Mouse (Mus musculus): ENCODE measurements at regions not wholly inside any gene's neighbourhood (a gene's known extent, or its start where the extent isn't known, plus 50 kb on each side); places are given as distances from the start of the nearest gene placed in this dataset.
A peak's percentile ranks its signal among the peaks of the same experiment; 100 is the strongest.

DNA sequence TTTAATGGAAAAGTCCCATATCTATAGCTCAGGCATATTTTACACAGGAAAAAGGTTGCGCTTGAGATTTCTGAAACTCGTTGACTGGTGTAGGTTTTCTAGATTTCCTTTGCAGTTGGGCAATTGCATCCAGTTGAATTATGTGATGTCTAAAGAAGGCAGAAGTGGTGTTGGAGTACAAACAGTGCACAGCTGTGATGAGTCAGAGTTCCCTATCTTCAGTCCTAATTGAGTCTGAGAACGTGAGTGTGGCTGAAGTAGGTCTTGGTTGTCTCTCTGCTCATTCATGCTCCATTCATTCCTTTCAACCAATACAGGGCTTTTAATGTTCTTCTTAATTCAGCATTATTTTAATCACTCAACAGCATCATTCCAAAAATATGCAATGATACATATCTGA is 142.9 kb upstream of the Dpyd start:
- Histone ChIP-seq H3K4me2 (replicated peaks; ENCODE audit: low read depth) (no peak overlapping the region), H3K4me3 (ENCODE audit: low read depth, low read length) (no peak overlapping the region), H3K36me3 (ENCODE audit: control insufficient read depth, insufficient read depth, low read length) (no peaks in the 10 kb centered on the region), H3K27ac (replicated peaks) (no peak overlapping the region), H3K9me3 (ENCODE audit: control insufficient read depth, low read length) (no peaks in the 10 kb centered on the region), H3K4me1 (replicated peaks; ENCODE audit: control insufficient read depth, insufficient read depth) (no peaks in the 10 kb centered on the region), H3K9ac (ENCODE audit: low read length) (no peak overlapping the region), H3K27me3 (ENCODE audit: control insufficient read depth, insufficient read depth, low read length) (no peaks in the 10 kb centered on the region)
- TF ChIP-seq CTCF (IDR thresholded peaks at IDR 0.05; ENCODE audit: low read depth) (no peak), EP300 (optimal IDR thresholded peaks at IDR 0.05) (no peak)
- ATAC-seq (ENCODE audit: low FRiP score, low TSS enrichment) (no peak), DNase-seq (ENCODE audit: low spot score) (no peak)
- 72% methylated on average over 3 of the region's 3 CpGs for WGBS

GRCm38 (mm10) chr3:118421701-118422100 is 140.2 kb upstream of the Dpyd start:
- 40% methylated on average over 3 of the region's 3 CpGs for WGBS
- DNase-seq (ENCODE audit: low spot score) (no peak), ATAC-seq (ENCODE audit: low FRiP score, low TSS enrichment) (no peak)
- no peaks in the 10 kb centered on the region for H3K36me3 ChIP-seq (ENCODE audit: control insufficient read depth, insufficient read depth, low read length)
- no peaks in the 10 kb centered on the region for H3K4me1 ChIP-seq (replicated peaks; ENCODE audit: control insufficient read depth, insufficient read depth)
- no peak overlapping the region for H3K27ac ChIP-seq (replicated peaks)
- H3K9ac ChIP-seq (ENCODE audit: low read length), result no peak overlapping the region
- TF ChIP-seq EP300 (optimal IDR thresholded peaks at IDR 0.05) (no peak), CTCF (IDR thresholded peaks at IDR 0.05; ENCODE audit: low read depth) (no peak)
- no peaks in the 10 kb centered on the region for H3K27me3 ChIP-seq (ENCODE audit: control insufficient read depth, insufficient read depth, low read length)
- H3K9me3 ChIP-seq (ENCODE audit: control insufficient read depth, low read length), result no peaks in the 10 kb centered on the region
- H3K4me2 ChIP-seq (replicated peaks; ENCODE audit: low read depth), result no peak overlapping the region
- no peak overlapping the region for H3K4me3 ChIP-seq (ENCODE audit: low read depth, low read length)

DNA sequence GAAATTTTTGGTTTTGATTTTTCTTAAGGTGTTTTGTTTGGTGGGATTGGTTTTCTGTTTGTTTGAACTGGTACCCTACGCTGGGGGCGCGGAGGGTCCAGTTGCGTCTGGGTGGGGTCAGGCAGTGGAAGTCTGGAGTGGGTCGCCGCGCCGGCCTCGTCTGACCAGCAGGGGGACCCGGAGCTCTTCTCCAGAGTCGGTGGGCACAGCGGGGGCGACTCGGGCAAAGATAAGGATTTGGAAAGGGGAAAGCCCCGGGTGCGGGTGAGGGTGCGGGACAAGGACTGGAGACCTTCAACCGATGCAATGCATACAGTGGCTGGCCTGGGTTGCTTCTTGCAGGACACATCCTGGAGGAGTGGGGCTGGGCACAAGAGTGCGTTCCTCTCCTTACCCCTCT is 136.2 kb upstream of the Dpyd start:
- Histone ChIP-seq H3K4me3 (ENCODE audit: low read depth, low read length) (peak overlapping the region; percentile 4; the same call in 1 of the 2 replicates), H3K4me2 (replicated peaks; ENCODE audit: low read depth) (peak overlapping the region; percentile 36; the same call in 1 of the 2 replicates), H3K27ac (replicated peaks) (no peak overlapping the region), H3K4me1 (replicated peaks; ENCODE audit: control insufficient read depth, insufficient read depth) (no peaks in the 10 kb centered on the region), H3K9me3 (ENCODE audit: control insufficient read depth, low read length) (no peaks in the 10 kb centered on the region), H3K27me3 (ENCODE audit: control insufficient read depth, insufficient read depth, low read length) (no peaks in the 10 kb centered on the region), H3K9ac (ENCODE audit: low read length) (no peak overlapping the region), H3K36me3 (ENCODE audit: control insufficient read depth, insufficient read depth, low read length) (no peaks in the 10 kb centered on the region)
- WGBS, result 3% methylated on average over 19 of the region's 19 CpGs
- DNase-seq (ENCODE audit: low spot score), result no peak
- no peak for ATAC-seq (ENCODE audit: low FRiP score, low TSS enrichment)
- TF ChIP-seq CTCF (IDR thresholded peaks at IDR 0.05; ENCODE audit: low read depth) (peak; percentile 56), EP300 (optimal IDR thresholded peaks at IDR 0.05) (no peak)

- Histone ChIP-seq H3K9ac (ENCODE audit: low read length) (no peak overlapping the region), H3K4me1 (replicated peaks; ENCODE audit: control insufficient read depth, insufficient read depth) (no peaks in the 10 kb centered on the region), H3K36me3 (ENCODE audit: control insufficient read depth, insufficient read depth, low read length) (no peaks in the 10 kb centered on the region), H3K27ac (replicated peaks) (no peak overlapping the region), H3K9me3 (ENCODE audit: control insufficient read depth, low read length) (no peaks in the 10 kb centered on the region), H3K4me3 (ENCODE audit: low read depth, low read length) (no peak overlapping the region), H3K27me3 (ENCODE audit: control insufficient read depth, insufficient read depth, low read length) (no peaks in the 10 kb centered on the region), H3K4me2 (replicated peaks; ENCODE audit: low read depth) (no peak overlapping the region)
- TF ChIP-seq EP300 (optimal IDR thresholded peaks at IDR 0.05), result no peak
- TF ChIP-seq CTCF (IDR thresholded peaks at IDR 0.05; ENCODE audit: low read depth), result peak; percentile 86
- ATAC-seq (ENCODE audit: low FRiP score, low TSS enrichment) (no peak), DNase-seq (ENCODE audit: low spot score) (peak; percentile 62)
- WGBS, result 2% methylated on average over 5 of the region's 5 CpGs
Observed at GRCm38 (mm10) chr3:118428523-118428922, 133.4 kb upstream of the Dpyd start.

GRCm38 (mm10) chr3:118429825-118430630 is 131.9 kb upstream of the Dpyd start:
- Histone ChIP-seq H3K4me1 (replicated peaks; ENCODE audit: control insufficient read depth, insufficient read depth) (no peaks in the 10 kb centered on the region), H3K9ac (ENCODE audit: low read length) (no peak overlapping the region), H3K27ac (replicated peaks) (no peak overlapping the region), H3K27me3 (ENCODE audit: control insufficient read depth, insufficient read depth, low read length) (no peaks in the 10 kb centered on the region), H3K36me3 (ENCODE audit: control insufficient read depth, insufficient read depth, low read length) (no peaks in the 10 kb centered on the region), H3K9me3 (ENCODE audit: control insufficient read depth, low read length) (no peaks in the 10 kb centered on the region), H3K4me3 (ENCODE audit: low read depth, low read length) (peak overlapping the region; percentile 8; the same call in 1 of the 2 replicates), H3K4me2 (replicated peaks; ENCODE audit: low read depth) (peak overlapping the region; percentile 42)
- WGBS, result 10% methylated on average over 29 of the region's 29 CpGs
- no peak for DNase-seq (ENCODE audit: low spot score)
- no peak for ATAC-seq (ENCODE audit: low FRiP score, low TSS enrichment)
- no peak for TF ChIP-seq CTCF (IDR thresholded peaks at IDR 0.05; ENCODE audit: low read depth)

- peak overlapping the region; percentile 8; the same call in 1 of the 2 replicates for H3K4me3 ChIP-seq (ENCODE audit: low read depth, low read length)
- H3K36me3 ChIP-seq (ENCODE audit: control insufficient read depth, insufficient read depth, low read length), result no peaks in the 10 kb centered on the region
- no peaks in the 10 kb centered on the region for H3K4me1 ChIP-seq (replicated peaks; ENCODE audit: control insufficient read depth, insufficient read depth)
- H3K9ac ChIP-seq (ENCODE audit: low read length), result no peak overlapping the region
- DNase-seq (ENCODE audit: low spot score) (no peak), ATAC-seq (ENCODE audit: low FRiP score, low TSS enrichment) (no peak; the same call in 1 of the 2 replicates)
- H3K4me2 ChIP-seq (replicated peaks; ENCODE audit: low read depth), result peak overlapping the region; percentile 42
- H3K9me3 ChIP-seq (ENCODE audit: control insufficient read depth, low read length), result no peaks in the 10 kb centered on the region
- TF ChIP-seq CTCF (IDR thresholded peaks at IDR 0.05; ENCODE audit: low read depth), result no peak
- TF ChIP-seq EP300 (optimal IDR thresholded peaks at IDR 0.05), result no peak
- H3K27ac ChIP-seq (replicated peaks), result no peak overlapping the region
- 2% methylated on average over 7 of the region's 7 CpGs for WGBS
- H3K27me3 ChIP-seq (ENCODE audit: control insufficient read depth, insufficient read depth, low read length), result 0 out of 2 replicates have a peak, but pooled peaks cover 4% of the 10 kb centered on the region
Observed at GRCm38 (mm10) chr3:118430631-118430906, 131.4 kb upstream of the Dpyd start.

All from stomach, postnatal 0 days (tissue).